Mouse (Mus musculus) forebrain, embryonic 10.5 days (tissue): ENCODE data around the gene Depdc5. TPM values are rescaled to one million over a fixed set of nuclear protein-coding genes. Genes with fewer than 3 reads are reported as not detected.
A peak's percentile ranks its signal among the peaks of the same experiment; 100 is the strongest.

ENCODE experiments used
- DNase-seq: peaks from one replicate; pipeline ENCODE4 v3.0.0-alpha.2; 2017; ENCODE audit warnings: low spot score; ENCODE audit errors: extremely low spot score
- H3K27ac ChIP-seq: fragments of 300-500 bp; sonication (generic); 2 replicates; pipeline ENCODE4 v1.5.1; 2016; ENCODE audit warnings: mild to moderate bottlenecking
- H3K27me3 ChIP-seq: fragments of 300-500 bp; sonication (generic); 2 replicates; pipeline ENCODE4 v1.6.1; 2016; ENCODE audit warnings: mild to moderate bottlenecking; ENCODE audit not compliant: poor library complexity, severe bottlenecking
- H3K36me3 ChIP-seq: fragments of 300-500 bp; sonication (generic); replicated peaks from 2 replicates; pipeline ENCODE4 v1.6.1; 2016; ENCODE audit warnings: mild to moderate bottlenecking, moderate library complexity
- H3K4me1 ChIP-seq: fragments of 300-500 bp; sonication (generic); 2 replicates; pipeline ENCODE4 v1.6.1; 2016
- H3K4me3 ChIP-seq: fragments of 300-500 bp; sonication (generic); 2 replicates; pipeline ENCODE4 v1.5.1; 2016; ENCODE audit warnings: mild to moderate bottlenecking, moderate library complexity
- H3K9me3 ChIP-seq: fragments of 300-500 bp; sonication (generic); 2 replicates; pipeline ENCODE4 v1.6.1; 2016; ENCODE audit warnings: mild to moderate bottlenecking, moderate library complexity
- WGBS: fragments of 180-500 bp; shearing (Covaris S2); methylation state at CpG from one replicate; pipeline ENCODE4 v1.1.7; 2016; 5-methylcytosine and 5-hydroxymethylcytosine counted together
- polyA plus RNA-seq: library from polyadenylated mRNA; unstranded; fragments of >200 nt; fragmentation: Nextera tagmentation; extraction: Ambion mirVana; gene quantifications from 2 replicates; pipeline ENCODE4 v1.2.1, GENCODE M21; 2016

The Depdc5 gene
- polyA plus RNA-seq, 1 experiment from 2014 or later = 37.2 TPM

DNA sequence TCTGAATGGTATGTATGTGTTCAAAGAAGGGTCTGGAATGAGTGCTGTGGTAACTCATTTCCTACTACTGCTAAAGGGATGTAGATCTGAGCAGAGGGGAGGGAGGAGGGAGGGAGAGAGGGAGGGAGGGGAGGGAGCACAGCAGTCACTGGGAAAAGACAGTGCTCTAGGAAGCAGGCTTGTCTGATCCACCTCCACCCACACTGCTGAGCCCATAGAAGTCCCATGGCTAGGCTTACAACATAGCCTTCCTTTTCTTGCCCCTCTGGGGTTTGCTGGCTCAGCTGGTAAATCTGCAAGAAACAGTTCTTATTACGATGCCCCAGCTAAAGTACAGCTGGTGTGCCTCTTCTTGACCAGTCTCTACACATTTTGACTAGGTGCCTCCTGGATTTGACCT is 124.4 kb downstream of the Depdc5 start:
- H3K27ac ChIP-seq = no peak overlapping the region
- H3K4me3 ChIP-seq = no peak overlapping the region
- 0 out of 2 replicates have a peak, but pooled peaks cover 9% of the 10 kb centered on the region for H3K4me1 ChIP-seq
- H3K27me3 ChIP-seq = no peaks in the 10 kb centered on the region
- H3K9me3 ChIP-seq = no peaks in the 10 kb centered on the region; the same call in 1 of the 2 replicates
- DNase-seq = no peak
- WGBS = 87% methylated on average over 1 of the region's 1 CpGs
- H3K36me3 ChIP-seq = peaks cover 72% of the 10 kb centered on the region

DNA sequence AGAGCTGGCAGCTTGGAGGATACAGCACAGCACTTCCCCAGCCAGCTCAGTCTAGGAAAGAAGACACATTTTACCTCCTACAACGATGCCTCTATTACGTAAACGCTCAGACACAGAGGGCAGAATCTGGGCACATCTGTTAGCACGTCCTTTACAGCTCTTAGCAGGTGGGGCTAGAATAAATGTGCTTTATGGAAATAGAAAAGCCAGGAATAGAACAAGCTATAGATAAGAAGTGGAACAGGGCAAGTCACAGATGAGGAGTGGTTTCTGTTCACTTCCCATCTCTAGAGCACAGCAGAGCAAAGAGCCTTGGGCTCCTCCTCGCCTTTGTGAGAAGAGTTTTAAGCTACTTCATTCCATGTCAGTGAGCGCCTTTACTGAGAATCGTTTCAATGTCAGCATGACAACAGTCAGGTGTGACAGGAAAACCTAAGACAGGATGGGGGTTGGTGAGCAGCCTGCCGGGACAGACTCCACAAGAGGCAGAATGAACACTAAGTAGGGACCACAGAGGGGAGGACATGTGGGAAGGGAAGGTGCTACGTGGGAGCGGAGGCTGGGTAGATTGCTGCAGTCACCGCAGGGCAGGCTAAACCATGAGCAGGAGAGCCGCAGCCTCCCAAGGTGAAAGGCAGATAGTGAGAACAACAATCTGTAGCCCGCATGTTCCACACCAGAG is 126.6 kb downstream of the Depdc5 start:
- H3K4me3 ChIP-seq = no peak overlapping the region
- no peak overlapping the region for H3K27ac ChIP-seq
- WGBS = 78% methylated on average over 13 of the region's 13 CpGs
- H3K36me3 ChIP-seq = peaks cover 49% of the 10 kb centered on the region
- H3K4me1 ChIP-seq = 0 out of 2 replicates have a peak, but pooled peaks cover 15% of the 10 kb centered on the region
- DNase-seq = no peak
- no peaks in the 10 kb centered on the region for H3K27me3 ChIP-seq
- H3K9me3 ChIP-seq = no peaks in the 10 kb centered on the region; the same call in 1 of the 2 replicates

DNA sequence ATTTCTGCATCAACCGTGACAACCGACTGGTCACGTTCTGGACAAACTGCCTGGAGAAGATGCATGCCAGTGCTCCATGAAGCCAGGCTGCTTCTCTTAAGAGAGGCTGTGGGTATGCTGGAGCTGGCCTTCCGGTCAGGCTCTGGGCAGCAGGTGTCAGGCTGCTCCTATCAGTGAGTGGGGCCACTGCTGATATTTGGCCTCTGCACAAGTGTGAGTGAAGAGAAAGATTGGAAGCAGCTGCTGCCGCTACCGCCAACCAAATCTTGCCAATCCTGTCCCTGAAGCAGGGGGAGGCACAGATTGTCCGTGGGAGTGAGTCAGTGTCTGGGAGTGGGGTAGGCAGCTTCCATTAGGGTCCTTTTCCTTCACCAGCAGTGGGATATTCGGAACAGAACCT is 127.7 kb downstream of the Depdc5 start:
- Histone ChIP-seq H3K27ac (no peak overlapping the region), H3K4me1 (0 out of 2 replicates have a peak, but pooled peaks cover 15% of the 10 kb centered on the region), H3K9me3 (no peaks in the 10 kb centered on the region; the same call in 1 of the 2 replicates), H3K27me3 (no peaks in the 10 kb centered on the region), H3K36me3 (peaks cover 39% of the 10 kb centered on the region), H3K4me3 (no peak overlapping the region)
- DNase-seq = no peak
- WGBS = 86% methylated on average over 8 of the region's 8 CpGs

DNA sequence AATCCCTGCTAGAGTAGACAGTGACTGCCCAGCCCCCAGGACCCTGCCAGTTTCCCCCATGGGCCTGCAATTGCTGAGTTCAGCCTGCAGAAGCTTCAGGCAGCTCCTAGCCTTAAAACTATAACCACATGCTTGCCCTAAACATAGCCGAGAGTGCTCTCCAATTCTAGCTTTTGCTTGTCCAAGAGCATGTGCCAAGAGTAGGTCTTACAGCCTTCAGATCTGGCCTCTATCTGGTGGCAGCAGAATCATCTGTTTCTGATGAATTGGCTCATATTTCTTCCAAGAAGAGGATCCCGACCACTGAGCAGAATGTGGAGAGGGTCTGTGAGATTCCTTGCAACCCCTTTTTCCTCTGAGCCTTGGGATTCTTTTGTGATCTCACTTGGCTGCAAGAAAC is 131.0 kb downstream of the Depdc5 start:
- H3K9me3 ChIP-seq = no peaks in the 10 kb centered on the region; the same call in 1 of the 2 replicates
- peaks cover 7% of the 10 kb centered on the region for H3K36me3 ChIP-seq
- 66% methylated on average over 2 of the region's 2 CpGs for WGBS
- H3K27me3 ChIP-seq = no peaks in the 10 kb centered on the region
- no peak overlapping the region for H3K4me3 ChIP-seq
- DNase-seq = no peak
- H3K4me1 ChIP-seq = peaks cover 18% of the 10 kb centered on the region; the same call in 1 of the 2 replicates
- H3K27ac ChIP-seq = no peak overlapping the region

DNA sequence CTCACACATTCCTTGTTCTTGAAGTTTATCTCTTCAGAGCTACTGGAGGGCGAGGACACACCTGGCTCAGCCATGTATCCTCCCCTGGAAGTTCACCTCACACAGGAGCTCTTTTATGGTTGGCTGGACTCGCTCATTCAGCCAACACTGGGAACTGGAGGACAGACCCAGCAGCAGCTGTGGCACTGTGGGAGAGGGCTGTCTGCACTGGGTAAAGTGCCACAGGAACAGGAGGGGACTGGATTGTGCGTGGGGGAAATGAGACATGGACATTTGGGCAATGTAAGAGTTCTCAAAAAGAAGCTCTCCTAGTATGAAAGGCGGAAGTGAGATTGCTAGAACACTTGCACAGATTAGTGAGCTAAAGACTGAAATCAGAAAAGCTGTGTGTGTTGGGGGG is 132.3 kb downstream of the Depdc5 start:
- Histone ChIP-seq H3K9me3 (no peaks in the 10 kb centered on the region), H3K36me3 (peaks cover 5% of the 10 kb centered on the region), H3K4me3 (no peak overlapping the region), H3K27me3 (no peaks in the 10 kb centered on the region), H3K27ac (no peak overlapping the region), H3K4me1 (peaks cover 9% of the 10 kb centered on the region; the same call in 1 of the 2 replicates)
- DNase-seq = no peak
- 84% methylated on average over 4 of the region's 4 CpGs for WGBS

DNA sequence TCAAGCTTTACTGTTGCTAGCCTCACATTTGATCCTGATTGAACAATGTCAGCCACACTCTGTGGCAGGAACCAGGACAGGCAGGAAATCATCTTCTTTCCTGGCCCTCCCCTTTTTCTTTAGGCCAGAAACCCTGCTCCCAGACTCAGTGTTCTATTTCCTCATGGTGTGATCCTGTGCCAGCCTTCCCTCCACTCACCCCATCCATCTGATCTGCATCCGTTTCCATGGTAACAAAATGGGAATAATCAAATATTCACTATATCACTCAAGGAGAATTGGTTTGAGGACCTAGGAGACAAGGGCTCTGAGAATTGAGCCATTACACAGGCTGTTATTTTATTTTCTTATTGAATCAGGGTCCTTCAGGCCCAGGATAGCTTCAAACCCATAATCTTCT is 133.1 kb downstream of the Depdc5 start:
- Histone ChIP-seq H3K4me3 (no peak overlapping the region), H3K27me3 (no peaks in the 10 kb centered on the region), H3K9me3 (no peaks in the 10 kb centered on the region), H3K36me3 (no peaks in the 10 kb centered on the region), H3K4me1 (peaks cover 9% of the 10 kb centered on the region; the same call in 1 of the 2 replicates), H3K27ac (no peak overlapping the region)
- no peak for DNase-seq
- WGBS = 96% methylated on average over 1 of the region's 1 CpGs

DNA sequence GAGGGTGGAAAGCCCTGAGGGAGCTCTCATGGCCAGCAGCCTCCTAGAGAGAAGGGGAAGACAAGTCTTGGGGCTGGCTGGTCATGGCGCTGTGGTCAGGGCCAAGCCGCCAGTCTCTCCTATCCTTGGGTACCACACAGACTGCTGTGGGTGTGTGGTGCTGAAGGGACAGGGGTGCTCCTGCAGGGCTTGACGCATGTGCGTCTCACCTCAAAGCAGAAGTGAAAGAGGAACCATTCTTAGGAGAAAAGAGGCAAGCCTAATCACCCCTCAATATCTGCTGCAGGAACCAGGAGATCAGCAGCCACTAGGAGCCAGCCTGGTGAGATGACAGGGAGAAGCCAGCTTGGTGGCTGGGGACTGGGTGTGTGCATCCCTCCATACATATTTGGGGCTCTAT is 134.2 kb downstream of the Depdc5 start:
- H3K36me3 ChIP-seq = no peaks in the 10 kb centered on the region
- 68% methylated on average over 4 of the region's 4 CpGs for WGBS
- H3K27ac ChIP-seq = no peak overlapping the region
- H3K4me1 ChIP-seq = peaks cover 9% of the 10 kb centered on the region; the same call in 1 of the 2 replicates
- no peak for DNase-seq
- H3K27me3 ChIP-seq = no peaks in the 10 kb centered on the region
- H3K4me3 ChIP-seq = no peak overlapping the region
- no peaks in the 10 kb centered on the region for H3K9me3 ChIP-seq

DNA sequence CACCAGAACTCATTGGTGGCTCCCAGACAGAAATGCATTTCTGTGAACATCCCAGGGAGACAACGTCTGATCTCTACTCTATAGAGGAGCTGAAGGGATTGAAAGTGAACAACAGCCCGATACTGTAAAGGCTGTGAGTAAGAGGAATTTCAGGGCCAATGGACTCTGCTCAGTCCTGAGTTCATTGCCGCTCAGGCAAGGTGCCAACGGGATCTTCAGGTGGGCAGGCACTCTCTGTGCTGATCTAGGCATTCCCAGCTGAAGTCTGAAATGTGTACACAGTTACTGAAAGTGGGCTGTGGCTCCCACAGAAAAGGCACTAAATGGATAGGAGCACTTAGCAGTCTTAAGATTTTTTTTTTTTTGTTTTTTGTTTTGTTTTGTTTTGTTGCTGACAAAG is 135.3 kb downstream of the Depdc5 start:
- no peak for DNase-seq
- WGBS = 94% methylated on average over 4 of the region's 4 CpGs
- Histone ChIP-seq H3K9me3 (no peaks in the 10 kb centered on the region), H3K4me3 (no peak overlapping the region), H3K36me3 (no peaks in the 10 kb centered on the region), H3K27me3 (no peaks in the 10 kb centered on the region), H3K4me1 (peaks cover 9% of the 10 kb centered on the region; the same call in 1 of the 2 replicates), H3K27ac (no peak overlapping the region)

DNA sequence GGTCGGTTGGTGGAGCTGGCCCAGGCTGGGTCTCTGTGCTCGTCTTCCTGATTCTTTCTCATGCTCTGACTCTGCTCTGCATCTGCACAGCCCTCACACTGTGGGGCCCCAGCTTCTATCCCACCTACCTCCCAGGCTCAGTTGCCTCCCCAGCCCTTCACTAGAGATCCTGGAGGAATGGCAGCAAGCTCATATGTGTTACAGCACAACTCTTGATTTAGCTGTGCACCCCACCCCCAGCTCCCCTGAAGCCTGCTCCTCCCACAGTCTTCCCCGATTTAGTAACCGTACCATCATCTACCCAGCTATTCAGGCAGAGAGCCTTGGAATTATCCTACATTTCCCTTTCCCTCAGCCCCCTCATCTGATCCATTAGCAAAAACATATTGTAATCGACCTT is 137.6 kb downstream of the Depdc5 start:
- no peak for DNase-seq
- no peaks in the 10 kb centered on the region for H3K27me3 ChIP-seq
- no peak overlapping the region for H3K4me3 ChIP-seq
- H3K36me3 ChIP-seq = no peaks in the 10 kb centered on the region
- no peaks in the 10 kb centered on the region for H3K9me3 ChIP-seq
- 86% methylated on average over 5 of the region's 5 CpGs for WGBS
- no peak overlapping the region for H3K27ac ChIP-seq
- peaks cover 10% of the 10 kb centered on the region for H3K4me1 ChIP-seq

DNA sequence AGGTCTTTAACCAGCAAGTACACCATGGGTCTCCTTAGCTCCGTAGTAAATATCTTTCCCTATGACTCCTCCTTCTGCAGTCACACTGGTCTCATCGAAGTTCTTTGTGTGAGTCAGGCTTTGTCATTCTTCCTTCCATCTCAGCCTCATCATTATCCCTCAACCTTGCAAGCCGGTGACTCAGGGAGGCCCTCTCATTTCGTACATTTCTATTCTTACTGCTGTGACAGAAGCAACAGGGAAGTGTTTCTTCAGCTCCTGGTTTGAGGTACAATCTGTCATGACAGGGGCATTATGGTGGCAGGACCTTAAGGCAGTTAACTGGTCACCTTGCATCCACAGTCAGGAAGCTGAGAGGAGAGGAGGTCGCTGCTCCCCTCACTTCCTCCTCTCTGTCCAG is 139.3 kb downstream of the Depdc5 start:
- peaks cover 16% of the 10 kb centered on the region for H3K4me1 ChIP-seq
- DNase-seq = no peak
- H3K27me3 ChIP-seq = no peaks in the 10 kb centered on the region
- no peaks in the 10 kb centered on the region for H3K9me3 ChIP-seq
- H3K27ac ChIP-seq = no peak overlapping the region
- H3K4me3 ChIP-seq = no peak overlapping the region
- no peaks in the 10 kb centered on the region for H3K36me3 ChIP-seq
- WGBS = 88% methylated on average over 5 of the region's 5 CpGs

DNA sequence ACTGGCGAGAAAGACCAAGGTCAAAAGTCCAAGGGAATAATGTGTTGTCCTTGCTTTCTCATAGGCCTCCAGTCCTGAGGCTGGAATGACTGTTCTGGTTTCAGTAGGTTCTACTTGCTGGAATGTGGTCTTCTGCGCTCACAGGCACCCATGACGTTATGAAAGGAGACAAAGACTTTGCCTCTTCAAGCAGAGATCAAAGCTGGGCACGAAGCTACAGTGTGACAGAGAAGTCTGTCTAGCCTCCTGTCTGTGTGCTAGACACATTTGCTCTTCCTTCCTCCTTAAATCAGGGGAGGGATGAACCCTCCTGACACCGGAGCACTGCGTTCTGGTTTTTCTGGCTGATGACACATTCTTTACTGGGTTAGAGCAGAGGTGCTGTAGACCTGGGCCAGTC is 140.0 kb downstream of the Depdc5 start:
- Histone ChIP-seq H3K4me1 (peaks cover 16% of the 10 kb centered on the region), H3K36me3 (no peaks in the 10 kb centered on the region), H3K27me3 (no peaks in the 10 kb centered on the region), H3K4me3 (no peak overlapping the region), H3K27ac (no peak overlapping the region), H3K9me3 (no peaks in the 10 kb centered on the region)
- DNase-seq = no peak
- 84% methylated on average over 6 of the region's 6 CpGs for WGBS

DNA sequence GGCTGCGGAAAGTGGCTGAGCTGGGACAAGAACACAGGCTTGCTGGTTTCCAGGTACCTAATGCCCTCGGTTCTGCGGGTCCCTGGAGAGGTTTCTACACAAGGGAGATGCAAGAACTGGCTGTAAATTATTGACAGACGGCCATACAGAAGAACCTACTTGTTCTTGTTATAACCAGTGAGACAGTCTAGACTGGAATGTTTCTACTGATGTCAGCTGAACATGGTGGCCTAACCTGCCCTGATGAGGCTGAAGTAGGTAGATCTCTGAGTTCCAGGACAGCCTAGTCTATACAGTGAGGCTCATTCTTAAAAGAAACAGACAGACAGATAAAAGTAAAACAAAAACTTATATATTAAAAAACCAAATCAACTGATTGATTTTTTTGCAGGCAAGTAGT is 140.6 kb downstream of the Depdc5 start:
- Histone ChIP-seq H3K27me3 (no peaks in the 10 kb centered on the region; the same call in 1 of the 2 replicates), H3K4me3 (no peak overlapping the region), H3K27ac (no peak overlapping the region), H3K9me3 (no peaks in the 10 kb centered on the region), H3K36me3 (no peaks in the 10 kb centered on the region), H3K4me1 (peaks cover 16% of the 10 kb centered on the region)
- 89% methylated on average over 4 of the region's 4 CpGs for WGBS
- DNase-seq = no peak

DNA sequence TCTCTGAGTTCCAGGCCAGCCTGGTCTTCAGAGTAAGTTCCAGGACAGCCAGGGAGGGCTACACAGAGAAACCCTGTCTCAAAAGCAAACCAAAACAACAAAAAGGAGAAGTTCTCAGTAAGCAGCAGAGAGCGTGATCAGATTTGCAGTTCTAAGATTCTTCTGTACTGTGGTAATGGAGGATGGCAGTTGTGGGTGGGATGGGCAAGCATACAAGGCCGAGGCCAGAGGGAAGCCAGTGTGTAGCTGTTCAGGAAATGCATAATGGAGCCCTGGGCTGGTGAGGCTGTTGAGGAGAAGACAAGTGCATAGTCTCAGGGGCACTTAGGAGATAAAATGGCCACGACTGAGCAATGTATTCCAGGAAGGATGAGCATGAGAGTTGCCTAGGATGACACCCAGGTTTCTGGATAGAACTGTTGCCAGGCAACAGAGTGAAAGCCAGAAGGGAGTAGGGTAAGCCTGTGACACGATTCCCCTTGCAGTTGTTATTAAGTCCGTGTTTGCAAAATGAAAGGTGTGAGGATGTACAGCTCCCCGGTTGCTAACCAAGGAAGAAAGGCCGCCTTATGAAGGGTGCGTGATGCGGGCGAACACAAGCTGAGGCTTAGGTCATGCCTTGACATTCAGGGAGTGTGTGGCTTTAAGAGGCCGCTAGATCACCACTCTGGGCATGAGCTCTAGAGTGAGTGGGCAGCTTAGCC is 142.1 kb downstream of the Depdc5 start:
- H3K4me3 ChIP-seq = no peak overlapping the region
- H3K9me3 ChIP-seq = no peaks in the 10 kb centered on the region
- no peak for DNase-seq
- 85% methylated on average over 11 of the region's 11 CpGs for WGBS
- H3K36me3 ChIP-seq = no peaks in the 10 kb centered on the region
- peaks cover 9% of the 10 kb centered on the region; the same call in 1 of the 2 replicates for H3K27me3 ChIP-seq
- H3K4me1 ChIP-seq = peaks cover 26% of the 10 kb centered on the region
- peak overlapping the region; percentile 58 for H3K27ac ChIP-seq
